Mouse (Mus musculus): ENCODE results near the gene Ssh2. TPM values are rescaled to one million over a fixed set of nuclear protein-coding genes. Genes with fewer than 3 reads are reported as not detected.

Ssh2 gene
- 7.4 and 8.4 TPM in 2 replicates for polyA plus RNA-seq (2015; fragmentation: Nextera tagmentation; extraction: Ambion mirVana)

- ATAC-seq (ENCODE audit: insufficient read depth, low FRiP score) = peak; percentile 84
- Histone ChIP-seq H3K4me2 (ENCODE audit: low read depth, low read length) (peak within 1 kb of the TSS; percentile 81), H3K27me3 (ENCODE audit: control insufficient read depth, insufficient read depth, low read length) (no peaks in the 10 kb centered on the region), H3K36me3 (ENCODE audit: control insufficient read depth, insufficient read depth, low read length) (no peaks in the 10 kb centered on the region), H3K4me1 (ENCODE audit: control insufficient read depth, insufficient read depth, low read length) (peaks cover 7% of the 10 kb centered on the region), H3K4me3 (replicated peaks; ENCODE audit: low read length) (peak within 1 kb of the TSS; percentile 67), H3K9ac (ENCODE audit: low read length) (peak within 1 kb of the TSS; percentile 94), H3K27ac (ENCODE audit: low read length) (peak within 1 kb of the TSS; percentile 90), H3K9me3 (replicated peaks; ENCODE audit: control insufficient read depth, low read length) (no peaks in the 10 kb centered on the region)
- under 1% methylated on average over 81 of the region's 82 CpGs for WGBS
These were observed at the start of gene Ssh2 for GRCm38 (mm10) chr11:77215951-77216760. TSS of gene Ssh2 (plus strand) at chr11:77216287.

- H3K9ac ChIP-seq (ENCODE audit: low read length) = no peak overlapping the region
- H3K4me3 ChIP-seq (replicated peaks; ENCODE audit: low read length) = no peak overlapping the region
- no peaks in the 10 kb centered on the region for H3K36me3 ChIP-seq (ENCODE audit: control insufficient read depth, insufficient read depth, low read length)
- H3K27ac ChIP-seq (ENCODE audit: low read length) = no peak overlapping the region
- no peaks in the 10 kb centered on the region for H3K9me3 ChIP-seq (replicated peaks; ENCODE audit: control insufficient read depth, low read length)
- H3K27me3 ChIP-seq (ENCODE audit: control insufficient read depth, insufficient read depth, low read length) = no peaks in the 10 kb centered on the region
- ATAC-seq (ENCODE audit: insufficient read depth, low FRiP score) = no peak
- WGBS = 59% methylated on average over 4 of the region's 4 CpGs
- H3K4me2 ChIP-seq (ENCODE audit: low read depth, low read length) = no peak overlapping the region
- H3K4me1 ChIP-seq (ENCODE audit: control insufficient read depth, insufficient read depth, low read length) = no peaks in the 10 kb centered on the region
These were observed 42.4 kb upstream of the Ssh2 start for GRCm38 (mm10) chr11:77173731-77174130.

- no peaks in the 10 kb centered on the region for H3K27me3 ChIP-seq (ENCODE audit: control insufficient read depth, insufficient read depth, low read length)
- H3K36me3 ChIP-seq (ENCODE audit: control insufficient read depth, insufficient read depth, low read length) = no peaks in the 10 kb centered on the region
- no peak overlapping the region for H3K4me2 ChIP-seq (ENCODE audit: low read depth, low read length)
- 47% methylated on average over 7 of the region's 7 CpGs for WGBS
- ATAC-seq (ENCODE audit: insufficient read depth, low FRiP score) = no peak
- no peak overlapping the region for H3K4me3 ChIP-seq (replicated peaks; ENCODE audit: low read length)
- H3K9ac ChIP-seq (ENCODE audit: low read length) = no peak overlapping the region
- H3K9me3 ChIP-seq (replicated peaks; ENCODE audit: control insufficient read depth, low read length) = no peaks in the 10 kb centered on the region
- H3K4me1 ChIP-seq (ENCODE audit: control insufficient read depth, insufficient read depth, low read length) = no peaks in the 10 kb centered on the region
- no peak overlapping the region for H3K27ac ChIP-seq (ENCODE audit: low read length)
These were observed 41.6 kb upstream of the Ssh2 start for GRCm38 (mm10) chr11:77174531-77174930.

- no peak overlapping the region for H3K4me2 ChIP-seq (ENCODE audit: low read depth, low read length)
- no peak for ATAC-seq (ENCODE audit: insufficient read depth, low FRiP score)
- no peaks in the 10 kb centered on the region for H3K36me3 ChIP-seq (ENCODE audit: control insufficient read depth, insufficient read depth, low read length)
- no peaks in the 10 kb centered on the region for H3K9me3 ChIP-seq (replicated peaks; ENCODE audit: control insufficient read depth, low read length)
- no peak overlapping the region for H3K9ac ChIP-seq (ENCODE audit: low read length)
- H3K4me3 ChIP-seq (replicated peaks; ENCODE audit: low read length) = no peak overlapping the region
- no peak overlapping the region for H3K27ac ChIP-seq (ENCODE audit: low read length)
- peaks cover 5% of the 10 kb centered on the region; the same call in 1 of the 2 replicates for H3K4me1 ChIP-seq (ENCODE audit: control insufficient read depth, insufficient read depth, low read length)
- no peaks in the 10 kb centered on the region for H3K27me3 ChIP-seq (ENCODE audit: control insufficient read depth, insufficient read depth, low read length)
- WGBS = 86% methylated on average over 3 of the region's 3 CpGs
These were observed 36.3 kb upstream of the Ssh2 start for GRCm38 (mm10) chr11:77179771-77180170.

- Histone ChIP-seq H3K36me3 (ENCODE audit: control insufficient read depth, insufficient read depth, low read length) (no peaks in the 10 kb centered on the region), H3K27ac (ENCODE audit: low read length) (no peak overlapping the region), H3K9ac (ENCODE audit: low read length) (no peak overlapping the region), H3K4me1 (ENCODE audit: control insufficient read depth, insufficient read depth, low read length) (peaks cover 8% of the 10 kb centered on the region; the same call in 1 of the 2 replicates), H3K4me2 (ENCODE audit: low read depth, low read length) (no peak overlapping the region), H3K4me3 (replicated peaks; ENCODE audit: low read length) (no peak overlapping the region), H3K9me3 (replicated peaks; ENCODE audit: control insufficient read depth, low read length) (no peaks in the 10 kb centered on the region), H3K27me3 (ENCODE audit: control insufficient read depth, insufficient read depth, low read length) (no peaks in the 10 kb centered on the region)
- no peak for ATAC-seq (ENCODE audit: insufficient read depth, low FRiP score)
- 37% methylated on average over 4 of the region's 4 CpGs for WGBS
These were observed 35.2 kb upstream of the Ssh2 start for GRCm38 (mm10) chr11:77180886-77181285.

- H3K4me3 ChIP-seq (replicated peaks; ENCODE audit: low read length) = no peak overlapping the region
- peaks cover 8% of the 10 kb centered on the region; the same call in 1 of the 2 replicates for H3K4me1 ChIP-seq (ENCODE audit: control insufficient read depth, insufficient read depth, low read length)
- H3K4me2 ChIP-seq (ENCODE audit: low read depth, low read length) = no peak overlapping the region
- no peak overlapping the region for H3K9ac ChIP-seq (ENCODE audit: low read length)
- no peaks in the 10 kb centered on the region for H3K9me3 ChIP-seq (replicated peaks; ENCODE audit: control insufficient read depth, low read length)
- H3K27me3 ChIP-seq (ENCODE audit: control insufficient read depth, insufficient read depth, low read length) = no peaks in the 10 kb centered on the region
- H3K36me3 ChIP-seq (ENCODE audit: control insufficient read depth, insufficient read depth, low read length) = no peaks in the 10 kb centered on the region
- no peak overlapping the region for H3K27ac ChIP-seq (ENCODE audit: low read length)
- peak; percentile 56; the same call in 1 of the 2 replicates for ATAC-seq (ENCODE audit: insufficient read depth, low FRiP score)
- WGBS = 51% methylated on average over 5 of the region's 5 CpGs
These were observed 34.6 kb upstream of the Ssh2 start for GRCm38 (mm10) chr11:77181528-77181927.

GRCm38 (mm10) chr11:77182041-77182440, 34.0 kb upstream of the Ssh2 start:
- Histone ChIP-seq H3K4me1 (ENCODE audit: control insufficient read depth, insufficient read depth, low read length) (peaks cover 8% of the 10 kb centered on the region; the same call in 1 of the 2 replicates), H3K27ac (ENCODE audit: low read length) (no peak overlapping the region), H3K9me3 (replicated peaks; ENCODE audit: control insufficient read depth, low read length) (no peaks in the 10 kb centered on the region), H3K4me3 (replicated peaks; ENCODE audit: low read length) (no peak overlapping the region), H3K9ac (ENCODE audit: low read length) (no peak overlapping the region), H3K27me3 (ENCODE audit: control insufficient read depth, insufficient read depth, low read length) (no peaks in the 10 kb centered on the region), H3K36me3 (ENCODE audit: control insufficient read depth, insufficient read depth, low read length) (no peaks in the 10 kb centered on the region), H3K4me2 (ENCODE audit: low read depth, low read length) (no peak overlapping the region)
- WGBS = 56% methylated on average over 2 of the region's 2 CpGs
- ATAC-seq (ENCODE audit: insufficient read depth, low FRiP score) = peak; percentile 62; the same call in 1 of the 2 replicates

- no peaks in the 10 kb centered on the region for H3K36me3 ChIP-seq (ENCODE audit: control insufficient read depth, insufficient read depth, low read length)
- H3K4me2 ChIP-seq (ENCODE audit: low read depth, low read length) = no peak overlapping the region
- peak overlapping the region; percentile 15 for H3K27ac ChIP-seq (ENCODE audit: low read length)
- 20% methylated on average over 2 of the region's 2 CpGs for WGBS
- H3K9me3 ChIP-seq (replicated peaks; ENCODE audit: control insufficient read depth, low read length) = no peaks in the 10 kb centered on the region
- no peak overlapping the region for H3K4me3 ChIP-seq (replicated peaks; ENCODE audit: low read length)
- ATAC-seq (ENCODE audit: insufficient read depth, low FRiP score) = no peak
- no peaks in the 10 kb centered on the region for H3K27me3 ChIP-seq (ENCODE audit: control insufficient read depth, insufficient read depth, low read length)
- peaks cover 8% of the 10 kb centered on the region; the same call in 1 of the 2 replicates for H3K4me1 ChIP-seq (ENCODE audit: control insufficient read depth, insufficient read depth, low read length)
- H3K9ac ChIP-seq (ENCODE audit: low read length) = no peak overlapping the region
These were observed 33.5 kb upstream of the Ssh2 start for GRCm38 (mm10) chr11:77182616-77183015.

GRCm38 (mm10) chr11:77184926-77185325, 31.2 kb upstream of the Ssh2 start:
- no peaks in the 10 kb centered on the region for H3K36me3 ChIP-seq (ENCODE audit: control insufficient read depth, insufficient read depth, low read length)
- no peak overlapping the region for H3K4me2 ChIP-seq (ENCODE audit: low read depth, low read length)
- peaks cover 12% of the 10 kb centered on the region; the same call in 1 of the 2 replicates for H3K4me1 ChIP-seq (ENCODE audit: control insufficient read depth, insufficient read depth, low read length)
- no peaks in the 10 kb centered on the region for H3K27me3 ChIP-seq (ENCODE audit: control insufficient read depth, insufficient read depth, low read length)
- ATAC-seq (ENCODE audit: insufficient read depth, low FRiP score) = no peak
- H3K4me3 ChIP-seq (replicated peaks; ENCODE audit: low read length) = no peak overlapping the region
- WGBS = 19% methylated on average over 2 of the region's 2 CpGs
- H3K27ac ChIP-seq (ENCODE audit: low read length) = no peak overlapping the region
- no peaks in the 10 kb centered on the region for H3K9me3 ChIP-seq (replicated peaks; ENCODE audit: control insufficient read depth, low read length)
- H3K9ac ChIP-seq (ENCODE audit: low read length) = no peak overlapping the region
